Mouse (Mus musculus): ENCODE results near the gene Dmc1.

DNA sequence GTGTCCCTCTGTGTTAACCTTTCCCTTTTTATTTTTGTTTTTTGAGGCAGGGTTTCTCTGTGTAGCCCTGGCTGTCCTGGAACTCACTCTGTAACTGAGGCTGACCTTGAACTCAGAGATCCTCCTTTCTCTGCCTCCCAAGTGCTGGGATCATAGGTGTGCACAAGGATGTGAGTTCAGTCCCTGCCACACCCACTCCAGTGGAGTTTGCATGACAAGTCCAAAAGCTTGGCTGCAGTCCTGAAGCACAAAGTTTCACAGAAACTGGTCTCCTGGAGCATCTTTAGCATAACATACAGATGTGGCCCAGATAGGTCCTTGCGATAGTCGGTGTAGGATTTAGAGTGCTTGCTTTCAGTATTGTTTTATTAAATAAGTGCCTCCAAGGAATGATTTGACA lies 4.3 kb upstream of the Dmc1 start:
- no peak for TF ChIP-seq CTCF (IDR thresholded peaks at IDR 0.05; ENCODE audit: extremely low read depth, insufficient read depth, insufficient read length, insufficient replicate concordance)
- TF ChIP-seq POLR2A (IDR thresholded peaks at IDR 0.05; ENCODE audit: low read depth, low read length), result no peak
